Mouse (Mus musculus): ENCODE results near the gene Ascc3.
A peak's percentile ranks its signal among the peaks of the same experiment; 100 is the strongest.

Gene Ascc3

DNA sequence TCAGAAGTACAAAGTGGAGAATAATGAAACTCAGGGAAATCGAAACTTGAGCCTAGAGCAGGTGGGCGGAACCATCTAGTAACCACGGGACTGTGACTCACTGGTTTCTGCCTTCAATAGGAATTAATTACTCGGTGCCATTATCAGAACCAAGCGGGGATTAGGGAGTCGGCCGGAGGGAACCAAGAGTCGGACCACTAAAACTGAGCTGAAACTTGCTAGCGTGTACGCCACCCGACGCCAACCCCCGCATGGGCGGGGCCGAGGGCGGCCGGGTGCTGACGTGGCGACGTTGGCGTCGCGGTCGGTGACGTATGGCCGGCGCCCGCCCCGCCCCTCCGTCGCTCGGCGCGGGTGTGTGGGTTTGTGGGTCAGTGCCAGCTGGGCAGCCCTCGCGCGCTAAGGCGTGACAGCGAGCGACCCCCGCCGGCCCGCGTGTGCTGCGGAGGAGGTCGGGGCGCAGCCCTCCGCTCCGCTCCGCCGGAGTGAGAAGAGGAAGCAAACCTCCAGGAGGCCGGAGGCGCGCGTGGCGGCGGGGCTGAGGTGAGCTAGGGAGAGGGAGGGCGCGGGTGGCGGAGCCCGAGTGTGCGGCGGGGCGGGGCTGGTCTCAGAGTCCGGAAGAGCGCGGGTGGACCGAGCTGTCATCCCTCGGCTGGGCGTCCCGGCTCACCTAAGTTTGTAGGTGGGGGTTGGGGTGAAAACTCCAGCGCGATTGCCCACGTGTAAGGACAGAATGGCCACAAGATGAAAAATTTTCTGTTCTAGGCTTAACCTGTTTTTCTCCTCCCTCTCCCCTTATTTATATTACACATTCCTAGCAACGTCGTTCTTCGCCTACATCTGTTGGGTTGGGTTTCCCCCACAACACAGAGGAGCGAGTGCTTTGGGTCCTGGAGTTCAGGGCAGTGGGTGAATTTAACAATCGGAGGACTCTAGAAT lies at the start of gene Ascc3:
Gene Ascc3 (plus strand): TSS at position 315 of the 939 bp plus-strand sequence.
- peak; percentile 94 for DNase-seq (ENCODE audit: low read depth, low spot score)

DNA sequence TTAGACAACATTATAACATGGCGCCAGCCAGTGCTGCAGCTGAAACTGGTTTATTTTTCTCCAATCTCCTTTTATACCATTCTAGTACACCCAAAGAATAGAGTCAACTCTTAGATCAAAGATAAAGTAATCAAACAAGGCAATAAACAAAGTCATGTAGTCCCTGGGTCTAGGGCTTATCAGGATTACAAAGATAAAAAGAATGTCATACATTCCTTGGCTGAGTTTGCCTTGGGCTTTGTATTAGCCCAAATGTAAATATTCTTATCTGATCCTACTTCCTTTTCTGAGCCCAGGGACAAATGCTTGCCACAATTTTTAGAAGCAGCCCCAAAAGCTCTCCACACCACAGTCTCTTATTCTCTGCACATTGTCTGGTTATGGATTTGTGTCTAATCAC lies 7.7 kb upstream of the Ascc3 start:
- DNase-seq (ENCODE audit: low read depth, low spot score) = no peak

DNA sequence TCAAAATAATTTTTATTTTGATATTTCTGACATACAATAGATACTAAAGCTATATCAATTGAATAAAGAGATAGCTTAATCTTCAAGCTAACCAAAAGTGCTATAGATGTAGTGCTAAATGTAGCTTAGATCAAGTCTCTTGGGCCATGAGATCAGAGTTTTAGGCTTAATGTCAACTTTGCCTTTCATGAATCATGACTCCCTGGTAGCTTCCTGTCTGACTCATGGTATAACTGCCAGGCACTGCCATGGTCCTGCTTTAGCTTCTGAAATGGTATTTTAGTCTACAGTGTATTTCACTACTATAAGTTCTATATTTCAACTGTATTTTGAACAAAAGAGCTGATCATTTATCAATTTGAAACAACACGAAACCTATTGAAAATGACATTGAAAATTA lies 5.9 kb upstream of the Ascc3 start:
- DNase-seq (ENCODE audit: low read depth, low spot score) = peak; percentile 74

DNA sequence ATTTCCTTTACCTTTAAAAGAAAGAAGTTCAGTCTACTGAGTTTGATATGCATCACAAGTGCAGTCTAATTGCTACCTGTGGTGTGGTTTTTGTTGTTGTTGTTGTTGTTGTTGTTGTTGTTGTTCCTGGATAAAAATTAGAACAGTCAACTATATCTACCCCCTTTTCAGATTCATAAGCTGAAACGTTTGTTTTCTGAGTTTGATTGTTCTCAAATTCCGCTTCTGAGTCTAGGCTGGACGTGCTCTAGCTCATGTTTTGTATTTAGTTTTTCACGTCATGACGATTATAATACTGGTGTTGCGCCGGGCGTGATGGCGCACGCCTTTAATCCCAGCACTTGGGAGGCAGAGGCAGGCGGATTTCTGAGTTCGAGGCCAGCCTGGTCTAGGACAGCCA lies 902 bp downstream of the Ascc3 start:
- DNase-seq (ENCODE audit: low read depth, low spot score) = no peak

DNA sequence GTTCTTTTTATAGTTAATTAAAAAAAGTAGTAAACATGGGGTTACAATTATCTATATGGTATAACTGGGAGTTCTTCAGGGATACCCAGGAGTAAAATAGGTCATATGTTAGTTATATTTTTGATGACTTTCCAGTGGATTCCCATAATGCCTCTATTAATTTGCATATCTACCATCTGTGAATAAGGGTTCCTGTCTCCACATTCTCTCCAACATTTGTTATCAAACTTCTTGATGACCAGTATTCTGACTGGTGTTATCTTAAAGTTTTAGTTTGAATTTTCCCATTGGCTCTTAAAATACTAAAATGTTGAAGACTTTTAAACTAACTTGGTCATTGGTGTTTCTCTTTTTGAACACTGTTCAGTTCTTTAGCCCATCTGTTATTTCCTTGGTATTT lies 2.9 kb downstream of the Ascc3 start:
- DNase-seq (ENCODE audit: low read depth, low spot score) = no peak

DNA sequence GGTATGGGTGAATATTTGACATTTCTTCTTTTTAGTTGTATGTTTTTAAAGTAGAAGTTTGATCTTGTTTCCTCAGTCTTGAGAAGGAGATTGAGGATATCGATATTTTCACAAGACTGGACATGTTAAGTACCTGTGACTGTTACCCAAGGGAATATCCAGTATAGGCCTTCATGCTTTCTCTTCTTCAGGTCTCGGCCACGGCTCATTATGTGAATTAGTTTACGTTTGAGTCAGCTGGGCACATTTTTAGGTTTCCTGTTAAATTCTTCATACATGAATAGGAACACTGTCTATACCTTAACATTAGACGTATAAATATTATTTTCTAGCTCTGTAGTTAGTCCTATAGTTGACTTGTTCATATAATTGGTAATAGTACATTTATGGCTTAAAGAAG lies 12.4 kb downstream of the Ascc3 start:
- DNase-seq (ENCODE audit: low read depth, low spot score) = no peak

DNA sequence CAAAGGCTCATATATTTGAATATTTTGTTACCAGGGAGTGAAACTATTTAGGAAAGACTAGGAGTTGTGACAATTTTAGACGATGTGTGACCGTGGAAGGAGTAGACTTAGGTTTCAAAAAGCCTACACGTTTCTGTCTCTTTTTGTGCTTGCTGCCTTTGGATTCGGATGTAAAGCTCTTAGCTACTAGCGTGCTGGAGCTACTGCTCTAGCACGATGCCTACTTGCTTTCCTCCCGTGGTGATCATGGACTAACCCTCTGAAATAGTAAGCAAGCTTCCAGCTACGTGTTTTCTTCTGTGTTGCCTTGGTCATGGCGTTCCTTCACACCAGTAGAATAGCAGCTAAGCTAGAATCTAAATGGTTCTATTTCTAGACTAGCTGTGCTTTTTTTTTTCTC lies 21.4 kb downstream of the Ascc3 start:
- DNase-seq (ENCODE audit: low read depth, low spot score) = no peak

DNA sequence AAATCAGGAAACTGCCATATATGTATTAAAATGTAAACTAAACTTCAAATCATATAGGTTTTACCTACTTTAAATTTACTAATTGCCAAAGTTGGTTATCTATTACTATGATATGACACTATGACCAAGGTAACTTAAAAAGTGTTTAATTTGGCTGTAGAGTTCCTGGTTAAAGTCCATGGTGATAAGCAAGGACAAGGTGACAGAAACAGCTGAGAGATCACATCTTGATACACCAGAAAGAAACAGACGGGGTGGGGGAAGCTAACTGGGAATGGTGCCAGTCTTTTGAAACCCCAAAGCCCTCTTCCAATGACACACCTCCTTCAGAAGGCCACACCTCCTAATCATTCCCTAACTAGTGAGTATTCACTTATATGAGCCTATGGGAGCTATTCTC lies 33.4 kb downstream of the Ascc3 start:
- no peak for DNase-seq (ENCODE audit: low read depth, low spot score)

DNA sequence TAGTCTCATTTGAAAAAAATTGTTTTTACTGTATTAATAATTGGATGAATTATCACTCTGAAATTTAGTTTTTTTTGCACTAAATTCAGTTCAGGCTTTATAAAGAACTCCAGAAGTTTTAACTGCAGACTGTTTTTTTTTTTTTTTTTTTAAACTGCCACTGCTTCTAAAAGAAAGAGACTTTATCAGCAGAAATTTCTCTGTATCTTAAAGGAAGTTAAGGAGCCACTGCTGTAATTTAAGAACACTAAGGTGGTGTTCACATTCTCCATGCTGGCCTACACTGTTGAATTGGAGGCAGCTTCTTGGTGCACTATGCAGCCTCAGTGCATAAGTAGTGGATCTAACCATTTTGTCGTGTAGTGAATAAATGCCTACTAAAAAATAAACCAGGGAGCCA lies 47.1 kb downstream of the Ascc3 start:
- DNase-seq (ENCODE audit: low read depth, low spot score) = no peak

DNA sequence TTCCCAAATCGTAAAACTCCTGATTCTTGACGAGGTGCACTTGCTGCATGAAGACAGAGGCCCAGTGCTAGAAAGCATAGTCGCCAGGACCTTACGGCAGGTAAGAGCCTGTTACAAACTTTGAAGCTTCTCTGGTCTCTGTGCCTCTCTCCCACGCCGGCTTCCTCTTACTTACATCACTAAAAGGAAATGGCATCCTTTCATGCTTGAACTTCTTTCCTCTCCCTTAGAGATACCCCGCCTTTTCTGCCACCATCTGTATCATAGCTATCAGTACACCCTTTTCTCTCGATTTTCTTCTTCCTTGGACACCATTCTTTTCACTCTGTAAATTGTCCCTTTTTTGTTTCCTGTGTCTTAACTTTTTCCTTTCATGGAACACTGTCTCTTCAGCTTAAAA lies 58.1 kb downstream of the Ascc3 start:
- DNase-seq (ENCODE audit: low read depth, low spot score) = no peak

DNA sequence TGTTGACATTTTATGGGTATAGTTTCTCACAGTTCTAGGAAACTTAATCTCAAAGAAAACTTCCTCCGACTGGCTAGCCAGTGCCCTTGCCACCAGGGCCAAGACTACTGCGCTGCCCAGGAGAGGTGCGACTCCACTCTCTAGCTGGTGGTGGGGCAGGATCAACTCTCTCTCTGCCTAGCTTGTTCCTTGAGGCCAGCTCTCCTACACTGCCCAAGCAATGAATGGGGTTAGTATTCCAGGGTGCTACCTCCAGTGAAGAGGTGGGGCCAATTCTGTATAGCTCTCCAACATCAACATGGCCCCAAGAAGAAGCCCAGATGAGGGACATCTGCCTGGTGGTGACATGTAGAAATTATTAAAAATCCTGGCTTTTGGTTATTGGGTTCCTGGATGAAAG lies 61.1 kb downstream of the Ascc3 start:
- DNase-seq (ENCODE audit: low read depth, low spot score) = no peak

DNA sequence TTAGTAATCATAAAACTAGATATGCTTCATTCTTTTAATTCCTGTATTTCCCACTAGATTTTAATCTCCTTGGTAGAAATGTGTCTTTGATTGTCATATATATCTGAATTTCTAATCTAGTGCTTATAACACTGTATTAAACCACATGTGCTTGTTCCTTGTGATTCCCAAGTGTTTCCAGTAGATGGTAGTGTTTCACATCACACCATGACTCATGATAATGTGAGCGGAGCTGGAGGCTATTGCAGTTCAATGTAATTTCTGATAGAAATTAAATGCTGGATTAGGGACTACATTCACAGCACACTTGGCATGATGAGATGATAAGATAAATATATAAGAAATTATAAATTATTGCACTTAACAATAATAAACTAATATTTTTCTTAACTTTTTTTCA lies 64.9 kb downstream of the Ascc3 start:
- DNase-seq (ENCODE audit: low read depth, low spot score) = peak; percentile 67

DNA sequence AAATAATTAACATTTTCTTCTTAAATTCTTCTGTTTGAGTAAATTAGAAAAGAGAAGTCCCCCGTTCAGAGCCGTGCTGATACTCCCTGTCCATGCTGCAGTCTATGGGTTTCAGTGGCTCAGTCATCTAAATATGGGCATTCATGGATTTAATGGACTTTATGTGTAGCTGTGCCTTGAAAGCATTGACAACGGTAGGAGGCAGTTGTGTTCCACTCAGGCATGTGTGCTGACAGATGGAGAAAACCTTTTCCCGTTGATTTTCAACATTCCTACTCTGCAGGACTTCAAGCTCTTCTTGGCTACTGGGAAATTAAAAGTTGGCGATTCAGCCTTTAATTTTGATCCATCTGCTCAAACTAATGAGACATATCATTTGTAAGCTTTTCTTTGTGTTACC lies 79.0 kb downstream of the Ascc3 start:
- DNase-seq (ENCODE audit: low read depth, low spot score) = no peak

DNA sequence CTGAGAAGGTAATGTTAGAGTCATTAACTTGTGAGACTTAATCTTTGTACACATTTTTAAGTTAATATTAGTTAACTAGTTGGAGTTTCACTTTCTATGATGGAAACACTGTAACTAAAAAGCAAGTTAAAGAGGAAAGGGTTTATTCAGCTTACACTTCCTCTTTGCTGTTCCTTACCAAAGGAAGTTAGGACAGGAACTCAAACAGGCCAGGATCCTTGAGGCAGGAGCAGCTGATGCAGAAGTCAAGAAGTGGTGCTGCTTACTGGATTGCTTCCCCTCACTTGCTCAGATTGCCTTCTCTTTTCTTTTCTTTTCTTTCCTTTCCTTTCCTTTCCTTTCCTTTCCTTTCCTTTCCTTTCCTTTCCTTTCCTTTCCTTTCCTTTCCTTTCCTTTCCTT lies 97.9 kb downstream of the Ascc3 start:
- DNase-seq (ENCODE audit: low read depth, low spot score) = no peak

DNA sequence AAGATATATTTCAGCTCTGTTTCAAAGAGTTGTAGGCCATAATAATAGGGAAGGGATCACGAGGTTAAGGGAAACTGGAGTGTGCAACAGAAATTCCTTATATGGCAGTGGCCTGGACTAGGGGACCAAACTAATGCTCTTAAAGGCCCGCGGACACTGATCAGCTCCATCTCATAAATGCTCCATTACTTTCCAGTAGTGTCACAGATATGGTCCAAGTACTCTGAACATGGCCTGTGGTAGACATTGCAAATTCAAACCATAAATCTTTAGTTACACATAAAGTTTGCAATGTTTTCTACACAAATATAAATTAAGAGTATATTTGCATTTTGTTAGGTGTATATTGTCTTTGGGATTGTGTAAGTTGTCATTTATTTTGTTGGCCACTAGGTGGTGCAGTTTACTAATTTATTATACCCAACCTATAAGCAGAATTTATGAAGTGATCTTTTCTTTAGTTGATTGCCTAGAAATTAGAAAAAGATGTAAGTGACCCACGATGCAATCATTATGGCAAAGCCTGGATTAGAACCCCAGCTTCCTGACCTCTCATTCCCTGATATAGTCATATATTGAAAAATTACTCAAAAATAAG lies 106.5 kb downstream of the Ascc3 start:
- peak; percentile 60 for DNase-seq (ENCODE audit: low read depth, low spot score)

DNA sequence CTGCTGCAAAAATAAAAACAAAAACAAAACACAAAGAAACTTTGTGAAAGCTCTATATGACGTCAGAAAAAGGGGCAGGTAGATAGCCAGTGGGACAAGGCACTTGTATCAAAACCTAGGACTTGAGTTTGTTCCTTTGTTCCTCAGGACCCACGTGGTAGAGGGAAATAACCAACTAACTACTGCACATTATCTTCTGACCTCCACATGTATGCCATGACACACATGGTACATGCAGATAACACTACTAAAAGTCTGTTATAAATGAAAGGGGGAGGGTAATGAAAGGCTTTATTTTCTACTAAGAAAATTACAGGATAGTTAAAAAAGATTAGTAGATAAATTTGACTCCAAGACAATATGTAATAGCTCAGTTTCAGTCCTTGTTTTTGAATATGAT lies 109.3 kb downstream of the Ascc3 start:
- no peak for DNase-seq (ENCODE audit: low read depth, low spot score)

DNA sequence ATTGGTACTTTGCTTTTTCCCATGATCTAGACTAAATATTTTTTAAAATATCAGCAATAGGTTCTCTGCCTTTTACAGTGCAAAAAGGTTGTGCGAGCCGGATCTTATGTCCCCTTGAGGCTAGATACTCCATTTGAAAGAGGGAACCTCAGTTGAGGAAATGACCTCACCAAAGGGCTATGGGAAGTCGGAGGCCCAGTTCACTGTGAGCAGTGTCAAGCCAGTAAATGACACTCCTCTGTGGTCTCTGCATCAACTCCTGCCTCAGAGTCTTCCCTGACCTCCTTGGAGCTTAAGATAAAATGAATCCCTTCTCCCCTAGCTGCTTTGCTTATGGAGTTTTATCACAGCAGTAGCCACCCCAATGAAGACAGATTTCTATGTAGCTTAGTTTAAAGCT lies 109.9 kb downstream of the Ascc3 start:
- no peak for DNase-seq (ENCODE audit: low read depth, low spot score)

DNA sequence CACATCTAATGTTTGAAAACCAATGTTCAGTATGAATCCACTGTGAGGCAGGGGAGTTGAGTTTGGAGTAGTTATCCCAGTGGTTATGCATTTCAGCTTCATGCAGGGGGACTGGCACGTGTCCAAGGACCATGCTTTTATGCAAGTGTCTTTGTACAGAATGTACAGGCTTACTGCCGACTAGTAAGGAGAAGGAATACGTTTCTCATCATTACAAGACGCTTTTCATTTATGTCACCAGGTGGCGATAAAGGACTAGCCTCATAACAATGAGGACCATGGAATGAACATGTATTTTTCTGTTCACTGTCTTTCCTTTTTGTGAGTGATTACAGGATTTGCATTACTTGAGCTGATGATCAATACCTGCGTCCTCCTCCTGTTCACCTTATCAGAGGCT lies 111.7 kb downstream of the Ascc3 start:
- peak; percentile 75 for DNase-seq (ENCODE audit: low read depth, low spot score)

DNA sequence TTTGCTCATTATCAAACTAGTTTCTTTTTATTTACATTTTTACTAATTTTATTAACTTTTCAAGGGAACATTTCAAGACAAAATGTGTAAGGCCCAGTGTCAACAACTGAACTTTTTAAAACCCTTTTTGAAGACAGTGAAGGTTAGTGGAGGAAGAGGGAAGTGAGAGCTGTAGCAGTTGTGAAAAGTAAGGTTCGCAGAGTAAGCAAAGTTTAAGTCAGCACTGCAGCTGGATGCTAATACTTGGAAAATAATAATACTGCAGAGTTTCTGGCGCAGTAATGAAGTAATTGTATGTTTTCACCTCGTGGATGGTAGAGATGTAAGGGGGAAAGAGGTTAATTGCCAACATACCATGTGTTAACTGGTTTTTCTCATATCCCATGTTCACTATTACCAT lies 112.4 kb downstream of the Ascc3 start:
- no peak for DNase-seq (ENCODE audit: low read depth, low spot score)

DNA sequence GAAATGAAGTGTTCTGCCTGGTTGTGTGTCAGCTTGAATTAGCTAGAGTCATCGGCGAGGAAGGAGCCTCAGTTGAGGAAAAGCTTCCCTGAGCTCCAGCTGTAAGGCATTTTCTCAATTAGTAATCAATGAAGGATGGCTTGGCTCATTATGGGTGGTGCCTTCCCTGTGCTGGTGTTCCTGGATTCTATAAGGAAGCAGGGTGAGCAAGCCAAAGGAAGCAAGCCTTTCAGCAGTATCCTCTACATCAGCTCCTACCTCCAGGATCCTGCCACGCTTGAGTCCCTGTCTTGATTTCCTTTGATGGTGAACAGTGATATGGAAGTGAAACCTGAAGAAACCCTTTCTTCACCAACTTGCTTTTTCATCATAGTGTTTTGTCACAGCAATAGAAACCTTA lies 118.8 kb downstream of the Ascc3 start:
- no peak for DNase-seq (ENCODE audit: low read depth, low spot score)

DNA sequence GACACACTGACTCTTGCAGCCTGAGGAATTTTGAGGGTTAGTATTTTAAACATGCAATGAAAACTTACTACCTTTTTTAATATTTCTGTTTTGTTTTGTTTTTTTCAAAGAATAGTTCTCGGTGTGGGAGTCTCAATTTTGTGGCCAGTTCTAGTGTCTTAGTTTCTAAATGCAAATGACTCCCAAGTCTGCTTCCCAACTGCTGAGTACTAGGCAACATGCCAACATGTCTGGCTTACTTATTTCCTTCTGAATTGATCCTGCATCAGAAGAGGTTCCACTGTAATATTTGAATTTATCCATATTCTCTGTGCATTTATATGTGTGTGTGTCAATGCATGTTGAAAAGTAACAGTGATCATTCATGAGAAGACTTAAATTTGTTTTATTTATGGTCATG lies 119.3 kb downstream of the Ascc3 start:
- no peak for DNase-seq (ENCODE audit: low read depth, low spot score)

DNA sequence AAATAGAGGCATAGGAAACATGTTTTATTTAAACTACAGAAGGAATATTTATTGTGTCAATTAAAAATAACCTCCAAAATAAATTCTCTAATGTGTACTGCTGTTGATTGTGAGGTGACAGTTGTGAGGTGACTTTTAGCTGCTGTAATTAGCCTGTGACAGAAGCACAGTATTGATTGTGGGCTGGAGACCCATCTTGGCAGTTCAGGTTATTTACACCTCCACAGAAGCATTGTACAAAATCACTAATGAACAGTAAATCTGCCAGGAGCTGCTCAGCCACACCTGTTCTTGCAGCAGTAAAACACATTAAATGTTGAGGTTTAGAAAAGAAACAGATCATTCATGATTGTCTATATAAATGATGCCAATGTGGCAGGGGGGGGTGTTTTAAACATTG lies 141.0 kb downstream of the Ascc3 start:
- DNase-seq (ENCODE audit: low read depth, low spot score) = no peak

DNA sequence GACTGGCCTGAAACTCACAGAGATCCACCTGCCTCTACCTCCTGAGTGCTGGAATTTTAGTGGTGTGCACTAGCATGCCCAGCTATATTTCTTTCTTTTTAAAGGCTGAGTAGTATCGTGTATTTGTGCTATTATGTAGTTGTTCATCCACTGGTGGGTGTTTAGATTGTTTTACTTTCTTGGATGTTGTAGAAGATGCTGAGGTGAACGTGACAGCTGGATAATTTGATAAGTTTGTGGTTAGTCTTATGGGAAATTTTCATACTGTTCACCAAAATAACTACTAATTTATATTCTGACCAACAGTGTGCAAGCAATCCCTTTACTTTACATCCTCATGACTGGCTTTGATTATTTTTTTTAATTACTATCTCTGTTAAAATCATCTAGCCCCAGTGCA lies 169.6 kb downstream of the Ascc3 start:
- DNase-seq (ENCODE audit: low read depth, low spot score) = no peak
